Mouse (Mus musculus): ENCODE results near the gene Slc39a2. TPM values are rescaled to one million over a fixed set of nuclear protein-coding genes. Genes with fewer than 3 reads are reported as not detected.

The Slc39a2 gene
- 0.97 TPM for polyA plus RNA-seq (2014; fragmentation: Illumina TruSeq; extraction: RNeasy Lipid Tissue Mini Kit (QIAGEN cat#74804); ENCODE audit: low replicate concordance)

DNA sequence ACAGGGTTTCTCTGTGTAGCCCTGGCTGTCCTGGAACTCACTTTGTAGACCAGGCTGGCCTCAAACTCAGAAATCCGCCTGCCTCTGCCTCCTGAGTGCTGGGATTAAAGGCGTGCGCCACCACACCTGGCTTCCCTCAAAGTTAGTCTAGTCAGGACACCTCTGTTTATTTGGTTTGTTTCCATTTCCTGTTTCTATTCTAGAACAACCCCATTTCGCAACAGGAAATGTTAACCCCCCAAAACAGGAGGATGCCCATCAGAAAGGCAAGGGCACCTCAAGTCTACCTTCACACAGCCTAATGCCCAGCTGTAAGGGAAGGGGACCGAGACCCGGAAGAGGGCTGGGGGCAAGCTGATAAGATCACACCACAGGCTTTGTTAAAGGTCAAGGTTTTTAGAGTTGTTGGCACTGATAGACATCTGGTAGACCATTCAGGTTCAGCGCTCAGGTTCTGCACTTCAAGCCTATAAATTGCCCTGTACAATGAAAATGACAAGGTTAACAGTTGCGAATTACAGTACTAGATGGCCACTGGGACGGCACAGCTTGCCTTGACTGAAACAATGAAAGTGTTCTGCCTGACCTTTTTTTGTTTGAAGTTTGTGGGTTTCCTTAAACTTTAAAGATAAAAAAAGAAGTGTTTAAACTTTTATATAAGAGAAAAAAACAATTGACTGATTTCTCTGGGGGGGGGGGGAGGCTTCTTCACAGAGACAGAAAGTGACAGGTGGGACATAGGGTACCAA is at the start of gene Slc39a2:
Slc39a2 (plus strand) TSS at position 699 of the 749 bp plus-strand sequence.

DNA sequence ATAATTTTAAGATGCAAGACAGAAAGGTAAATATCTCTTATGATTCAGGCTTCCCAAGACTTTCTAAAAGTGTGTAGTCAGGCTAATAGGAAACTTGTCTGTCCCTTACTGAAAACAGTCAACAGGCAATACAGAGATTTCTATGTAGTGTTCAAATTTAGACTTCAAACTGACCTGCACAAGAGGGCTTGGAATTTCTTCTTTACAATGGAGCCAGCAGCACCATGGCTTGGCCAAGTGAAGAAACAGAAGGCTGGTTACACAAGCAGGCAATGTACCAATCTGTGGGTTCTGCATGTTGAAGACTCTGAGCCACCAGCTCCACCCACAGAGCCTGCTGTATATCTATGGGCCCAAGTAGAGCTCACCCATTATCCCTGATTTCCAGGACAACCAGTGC is 39.3 kb upstream of the Slc39a2 start, which contains the start of gene Ear6:
Ear6 (plus strand) TSS at position 301 of the 400 bp plus-strand sequence.

DNA sequence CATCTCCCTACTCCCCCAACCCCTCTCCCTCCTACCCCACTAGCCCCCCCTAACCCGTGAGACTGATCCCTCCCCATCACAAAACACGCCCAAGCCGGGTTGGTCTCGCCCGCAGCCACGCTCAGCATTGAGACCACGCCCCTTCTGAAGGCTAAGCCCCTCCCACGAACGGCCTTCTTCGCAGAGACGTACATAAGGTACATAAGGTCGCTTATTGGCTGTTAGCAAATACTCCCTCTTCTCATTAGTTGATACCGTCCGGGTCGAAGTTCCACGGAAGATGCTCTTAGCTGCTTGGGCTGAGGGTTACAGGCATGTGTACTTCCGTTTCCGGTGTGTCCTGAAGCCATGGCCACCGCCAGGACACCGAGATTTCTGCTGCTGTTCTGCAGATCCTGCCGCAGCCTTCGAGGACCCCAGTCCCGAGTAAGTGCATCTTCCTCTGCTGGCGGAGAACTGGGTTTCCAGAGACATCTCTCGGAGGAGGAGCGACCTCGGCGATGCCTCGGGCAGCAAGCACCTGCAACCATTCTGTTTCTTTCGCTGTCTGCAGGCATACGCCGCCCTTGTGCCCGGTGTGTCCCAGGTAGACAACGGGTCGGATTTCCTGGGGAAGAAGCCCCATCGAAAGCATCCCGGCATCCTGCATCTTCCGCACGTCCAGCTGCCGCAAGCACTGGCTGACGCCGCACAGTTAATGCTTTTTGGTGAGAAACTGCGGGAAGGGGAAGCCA is 7.9 kb upstream of the Slc39a2 start, which contains the start of gene Mettl17:
Mettl17 (plus strand) TSS at position 245 of the 734 bp plus-strand sequence.

DNA sequence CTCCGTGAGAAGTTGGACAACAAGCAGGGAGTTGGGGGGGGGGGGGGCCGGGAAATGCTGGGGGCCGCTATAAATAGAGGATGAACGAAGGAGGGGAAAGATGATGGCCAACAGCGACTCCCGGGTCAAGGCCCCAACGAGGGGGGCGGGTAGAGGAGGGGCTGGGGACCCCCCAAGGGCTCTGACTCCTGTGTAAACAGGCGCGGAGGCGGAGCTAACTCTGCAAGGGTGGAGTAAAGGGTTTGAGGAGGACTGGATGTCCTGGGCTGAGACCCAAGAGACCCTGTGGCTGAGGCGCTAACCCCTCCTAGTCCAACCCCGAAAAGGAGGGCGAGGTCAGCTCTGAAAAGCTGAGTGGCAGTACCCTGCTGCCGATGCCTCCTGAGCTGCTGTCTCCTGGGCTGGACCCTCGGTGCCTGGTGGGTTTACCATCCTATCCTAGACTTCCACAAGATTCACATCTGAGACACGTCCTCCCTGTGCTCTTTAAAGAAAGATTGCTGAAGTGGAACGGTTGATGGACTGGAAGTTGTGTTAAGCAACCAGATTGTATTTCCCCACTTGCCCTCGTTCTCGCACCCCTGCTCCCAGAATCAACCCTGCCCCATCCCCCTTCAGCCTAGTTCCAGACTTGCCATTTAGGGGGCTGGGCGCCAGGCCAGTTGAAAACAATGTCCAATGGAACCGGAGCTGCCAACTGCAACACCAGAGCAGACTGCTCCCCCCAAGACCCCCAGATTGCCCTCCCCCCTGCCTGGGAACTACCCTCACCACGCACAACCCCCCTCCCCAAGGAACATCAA is 21.5 kb downstream of the Slc39a2 start, which contains the start of gene Ndrg2:
Ndrg2 (minus strand) TSS at position 199 of the 803 bp plus-strand sequence.

DNA sequence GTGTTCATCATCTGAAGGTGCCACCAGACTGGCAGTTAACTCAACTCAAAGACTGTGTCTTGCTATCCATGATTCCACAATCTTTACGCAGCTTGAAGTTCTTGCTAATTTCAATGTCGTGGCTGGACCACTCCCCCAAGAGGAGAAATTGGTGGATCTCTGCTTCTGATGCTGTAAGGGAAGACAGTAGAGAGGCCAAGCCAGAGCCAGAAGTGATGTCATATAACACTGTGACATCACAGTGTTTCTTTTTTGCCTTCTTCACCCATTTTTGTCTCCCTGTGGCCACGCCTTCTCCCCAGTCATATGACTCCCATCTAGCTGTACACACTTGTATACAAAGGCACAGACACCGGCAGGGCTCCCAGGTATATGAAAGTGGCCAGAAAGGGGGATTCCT is 25.4 kb downstream of the Slc39a2 start, which contains the start of gene Tppp2:
Tppp2 (plus strand) TSS at position 301 of the 400 bp plus-strand sequence.

DNA sequence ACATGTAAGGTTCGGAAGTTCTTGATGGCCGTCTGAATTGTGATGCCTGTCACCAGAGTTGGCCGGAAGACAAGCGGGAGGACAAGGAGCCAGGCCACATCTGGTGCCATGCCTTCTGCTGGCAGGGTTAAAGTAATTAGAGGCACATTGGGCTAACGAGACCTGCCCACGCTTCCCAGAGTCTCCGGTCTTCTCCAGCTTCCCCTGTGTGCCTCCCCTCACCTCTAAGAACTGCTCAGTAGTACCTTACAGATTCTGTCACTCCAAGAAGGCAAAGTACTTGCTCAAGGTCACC is 29.8 kb downstream of the Slc39a2 start, which contains the start of gene Rnase13:
Rnase13 (minus strand) TSS at position 203 of the 295 bp plus-strand sequence.

Other genes with a start within 250 kb of the Slc39a2 start
- not detected for gene Gm17079, start 197.4 kb upstream of the Slc39a2 start, polyA plus RNA-seq (2014; fragmentation: Illumina TruSeq; extraction: RNeasy Lipid Tissue Mini Kit (QIAGEN cat#74804); ENCODE audit: low replicate concordance)
- not detected for gene Gm5800, start 175.7 kb upstream of the Slc39a2 start, polyA plus RNA-seq (2014; fragmentation: Illumina TruSeq; extraction: RNeasy Lipid Tissue Mini Kit (QIAGEN cat#74804); ENCODE audit: low replicate concordance)
- gene Ang4, start 119.3 kb upstream of the Slc39a2 start, polyA plus RNA-seq (2014; fragmentation: Illumina TruSeq; extraction: RNeasy Lipid Tissue Mini Kit (QIAGEN cat#74804); ENCODE audit: low replicate concordance), result 125 TPM
- not detected for gene AY358078, start 92.8 kb upstream of the Slc39a2 start, polyA plus RNA-seq (2014; fragmentation: Illumina TruSeq; extraction: RNeasy Lipid Tissue Mini Kit (QIAGEN cat#74804); ENCODE audit: low replicate concordance)
- not detected for gene Ear6, start 39.2 kb upstream of the Slc39a2 start, polyA plus RNA-seq (2014; fragmentation: Illumina TruSeq; extraction: RNeasy Lipid Tissue Mini Kit (QIAGEN cat#74804); ENCODE audit: low replicate concordance)
- gene Mettl17, start 8.0 kb upstream of the Slc39a2 start, polyA plus RNA-seq (2014; fragmentation: Illumina TruSeq; extraction: RNeasy Lipid Tissue Mini Kit (QIAGEN cat#74804); ENCODE audit: low replicate concordance), result 3.0 TPM
- gene Ndrg2, start 21.3 kb downstream of the Slc39a2 start, polyA plus RNA-seq (2014; fragmentation: Illumina TruSeq; extraction: RNeasy Lipid Tissue Mini Kit (QIAGEN cat#74804); ENCODE audit: low replicate concordance), result 68.9 TPM
- gene Tppp2, start 25.5 kb downstream of the Slc39a2 start, polyA plus RNA-seq (2014; fragmentation: Illumina TruSeq; extraction: RNeasy Lipid Tissue Mini Kit (QIAGEN cat#74804); ENCODE audit: low replicate concordance), result not detected
- gene Rnase13, start 29.9 kb downstream of the Slc39a2 start, polyA plus RNA-seq (2014; fragmentation: Illumina TruSeq; extraction: RNeasy Lipid Tissue Mini Kit (QIAGEN cat#74804); ENCODE audit: low replicate concordance), result not detected
- gene Arhgef40, start 91.8 kb downstream of the Slc39a2 start, polyA plus RNA-seq (2014; fragmentation: Illumina TruSeq; extraction: RNeasy Lipid Tissue Mini Kit (QIAGEN cat#74804); ENCODE audit: low replicate concordance), result 2.4 TPM
- gene Tmem253, start 122.8 kb downstream of the Slc39a2 start, polyA plus RNA-seq (2014; fragmentation: Illumina TruSeq; extraction: RNeasy Lipid Tissue Mini Kit (QIAGEN cat#74804); ENCODE audit: low replicate concordance), result 7.1 TPM
- 0.59 TPM for gene Zfp219, start 127.8 kb downstream of the Slc39a2 start, polyA plus RNA-seq (2014; fragmentation: Illumina TruSeq; extraction: RNeasy Lipid Tissue Mini Kit (QIAGEN cat#74804); ENCODE audit: low replicate concordance)
- not detected for gene Olfr221, start 149.6 kb downstream of the Slc39a2 start, polyA plus RNA-seq (2014; fragmentation: Illumina TruSeq; extraction: RNeasy Lipid Tissue Mini Kit (QIAGEN cat#74804); ENCODE audit: low replicate concordance)
- gene Hnrnpc, start 211.1 kb downstream of the Slc39a2 start, polyA plus RNA-seq (2014; fragmentation: Illumina TruSeq; extraction: RNeasy Lipid Tissue Mini Kit (QIAGEN cat#74804); ENCODE audit: low replicate concordance), result 274 TPM
- gene Rpgrip1, start 217.8 kb downstream of the Slc39a2 start, polyA plus RNA-seq (2014; fragmentation: Illumina TruSeq; extraction: RNeasy Lipid Tissue Mini Kit (QIAGEN cat#74804); ENCODE audit: low replicate concordance), result 2.0 TPM